Mouse (Mus musculus): Measurements from ENCODE around the gene Tecr. TPM values are rescaled to one million over a fixed set of nuclear protein-coding genes. Genes with fewer than 3 reads are reported as not detected.

The Tecr gene
- total and polyA plus RNA-seq, 3 experiments: 111 to 199 (median 171) TPM

GRCm38 (mm10) chr8:83576921-83577320, 30.9 kb downstream of the Tecr start:
- no peak for DNase-seq (ENCODE audit: extremely low read depth)
- Histone ChIP-seq H3K79me2 (replicated peaks; ENCODE audit: control insufficient read depth, extremely low read depth, insufficient read depth, poor library complexity, severe bottlenecking) (peaks cover 14% of the 10 kb centered on the region), H3K27me3 (replicated peaks) (no peaks in the 10 kb centered on the region), H3K9ac (ENCODE audit: insufficient read depth, low read depth) (no peak overlapping the region), H3K36me3 (replicated peaks in 1 of 2; ENCODE audit: control insufficient read depth in 1 of 2, insufficient read depth in 1 of 2, low read length in 1 of 2) (peaks cover 7 to 72% of the 10 kb centered on the region in 2 experiments), H3K9me3 (replicated peaks; ENCODE audit: low read length) (no peaks in the 10 kb centered on the region), H3K4me1 (ENCODE audit: control insufficient read depth in 1 of 2, insufficient read depth in 2 of 2) (peaks cover 29 to 37% of the 10 kb centered on the region in 2 experiments), H3K4me3 (replicated peaks in 1 of 3; ENCODE audit: low read depth in 2 of 3, low read length in 2 of 3, poor library complexity in 1 of 3) (no peak overlapping the region), H3K4me2 (ENCODE audit: insufficient read depth, low read depth, poor library complexity, severe bottlenecking) (no peak overlapping the region), H3K27ac (ENCODE audit: insufficient read depth, low read depth) (no peak overlapping the region)
- dilution Hi-C loops (cut with MboI; ENCODE audit: extremely low pct_ligation_motif_present, extremely low pct_unique_long_range_greater_than_20kb, low sequenced_read_pairs) (no loop called here), in situ Hi-C loops (cut with MboI; ENCODE audit: low pct_ligation_motif_present, low pct_unique_long_range_greater_than_20kb, low sequenced_read_pairs) (no loop called here)
- TF ChIP-seq UBTF (IDR thresholded peaks at IDR 0.05; ENCODE audit: low read depth, low read length) (no peak), MAFK (IDR thresholded peaks at IDR 0.05; ENCODE audit: insufficient replicate concordance, low read length) (no peak), BHLHE40 (IDR thresholded peaks at IDR 0.05; ENCODE audit: low read depth, low read length) (no peak), RAD21 (IDR thresholded peaks at IDR 0.05; ENCODE audit: low read depth, low read length) (no peak)

DNA sequence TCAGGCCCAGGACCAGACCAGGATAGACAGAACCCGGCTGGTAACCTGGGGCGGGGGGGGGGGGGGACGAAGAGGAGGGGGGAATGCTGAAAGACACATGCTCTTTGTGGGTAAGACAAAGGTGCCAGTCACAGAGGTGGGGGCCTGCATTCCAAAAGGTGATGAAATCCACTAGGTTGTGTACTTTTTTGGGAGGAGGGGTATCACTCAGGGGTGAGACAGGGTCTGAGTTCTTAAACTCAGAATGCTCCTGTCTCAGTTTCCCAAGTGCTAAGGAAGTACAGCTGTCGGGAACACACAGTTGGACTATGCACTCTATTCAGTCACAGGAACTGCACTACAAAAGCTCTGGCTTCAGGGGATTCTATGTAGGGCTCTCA, 31.3 kb downstream of the Tecr start:
- Histone ChIP-seq H3K27ac (ENCODE audit: insufficient read depth, low read depth) (no peak overlapping the region), H3K36me3 (replicated peaks in 1 of 2; ENCODE audit: control insufficient read depth in 1 of 2, insufficient read depth in 1 of 2, low read length in 1 of 2) (peaks cover 11 to 76% of the 10 kb centered on the region in 2 experiments)
- dilution Hi-C loops (cut with MboI; ENCODE audit: extremely low pct_ligation_motif_present, extremely low pct_unique_long_range_greater_than_20kb, low sequenced_read_pairs): no loop called here

GRCm38 (mm10) chr8:83575561-83576515, 31.9 kb downstream of the Tecr start:
- dilution Hi-C loops (cut with MboI; ENCODE audit: extremely low pct_ligation_motif_present, extremely low pct_unique_long_range_greater_than_20kb, low sequenced_read_pairs) (no loop called here), in situ Hi-C loops (cut with MboI; ENCODE audit: low pct_ligation_motif_present, low pct_unique_long_range_greater_than_20kb, low sequenced_read_pairs) (no loop called here)
- no peak for TF ChIP-seq EP300 (IDR thresholded peaks at IDR 0.05; ENCODE audit: low read length)
- TF ChIP-seq PAX5 (IDR thresholded peaks at IDR 0.05; ENCODE audit: low read length): no peak
- TF ChIP-seq USF1 (IDR thresholded peaks at IDR 0.05; ENCODE audit: low read depth, low read length): no peak
- TF ChIP-seq MEF2A (IDR thresholded peaks at IDR 0.05; ENCODE audit: borderline replicate concordance, low read depth, low read length): no peak
- TF ChIP-seq MAFK (IDR thresholded peaks at IDR 0.05; ENCODE audit: insufficient replicate concordance, low read length): no peak
- TF ChIP-seq ELF1 (IDR thresholded peaks at IDR 0.05; ENCODE audit: low read depth, low read length): no peak
- no peak for TF ChIP-seq HCFC1 (IDR thresholded peaks at IDR 0.05; ENCODE audit: low read depth, low read length)
- TF ChIP-seq TBP (conservative IDR thresholded peaks at IDR 0.05; ENCODE audit: low read depth, low read length): no peak
- H3K4me3 ChIP-seq (replicated peaks in 1 of 3; ENCODE audit: low read depth in 2 of 3, low read length in 2 of 3, poor library complexity in 1 of 3): no peak overlapping the region
- H3K4me1 ChIP-seq (ENCODE audit: control insufficient read depth in 1 of 2, insufficient read depth in 2 of 2): peaks cover 31 to 46% of the 10 kb centered on the region in 2 experiments
- H3K79me2 ChIP-seq (replicated peaks; ENCODE audit: control insufficient read depth, extremely low read depth, insufficient read depth, poor library complexity, severe bottlenecking): peaks cover 16% of the 10 kb centered on the region
- H3K36me3 ChIP-seq (replicated peaks in 1 of 2; ENCODE audit: control insufficient read depth in 1 of 2, insufficient read depth in 1 of 2, low read length in 1 of 2): peaks cover 18 to 77% of the 10 kb centered on the region in 2 experiments
- no peak overlapping the region for H3K9ac ChIP-seq (ENCODE audit: insufficient read depth, low read depth)
- no peak overlapping the region for H3K4me2 ChIP-seq (ENCODE audit: insufficient read depth, low read depth, poor library complexity, severe bottlenecking)
- DNase-seq (ENCODE audit: extremely low read depth): no peak
- H3K27ac ChIP-seq (ENCODE audit: insufficient read depth, low read depth): no peak overlapping the region
- no peaks in the 10 kb centered on the region for H3K9me3 ChIP-seq (replicated peaks; ENCODE audit: low read length)
- H3K27me3 ChIP-seq (replicated peaks): no peaks in the 10 kb centered on the region

More for the DNA sequence above, 31.3 kb downstream of the Tecr start:
- H3K9ac ChIP-seq (ENCODE audit: insufficient read depth, low read depth): no peak overlapping the region
- TF ChIP-seq PAX5 (IDR thresholded peaks at IDR 0.05; ENCODE audit: low read length): no peak
- TF ChIP-seq MYC (IDR thresholded peaks at IDR 0.05; ENCODE audit: low read depth, low read length): no peak
- TF ChIP-seq MEF2A (IDR thresholded peaks at IDR 0.05; ENCODE audit: borderline replicate concordance, low read depth, low read length): no peak
- no peak for TF ChIP-seq POLR2AphosphoS2 (IDR thresholded peaks at IDR 0.05; ENCODE audit: low read depth, low read length)
- TF ChIP-seq UBTF (IDR thresholded peaks at IDR 0.05; ENCODE audit: low read depth, low read length): no peak
- no peak for TF ChIP-seq ZKSCAN1 (IDR thresholded peaks at IDR 0.05; ENCODE audit: borderline replicate concordance, low read depth, low read length)
- no peak for TF ChIP-seq KAT2A (IDR thresholded peaks at IDR 0.05; ENCODE audit: insufficient replicate concordance, low read length)
- TF ChIP-seq JUN (IDR thresholded peaks at IDR 0.05; ENCODE audit: insufficient read depth, low read depth, low read length): no peak
- peaks cover 16% of the 10 kb centered on the region for H3K79me2 ChIP-seq (replicated peaks; ENCODE audit: control insufficient read depth, extremely low read depth, insufficient read depth, poor library complexity, severe bottlenecking)
- H3K27me3 ChIP-seq (replicated peaks): no peaks in the 10 kb centered on the region
- H3K4me2 ChIP-seq (ENCODE audit: insufficient read depth, low read depth, poor library complexity, severe bottlenecking): no peak overlapping the region
- peaks cover 31 to 41% of the 10 kb centered on the region in 2 experiments for H3K4me1 ChIP-seq (ENCODE audit: control insufficient read depth in 1 of 2, insufficient read depth in 2 of 2)
- no peak overlapping the region for H3K4me3 ChIP-seq (replicated peaks in 1 of 3; ENCODE audit: low read depth in 2 of 3, low read length in 2 of 3, poor library complexity in 1 of 3)
- in situ Hi-C loops (cut with MboI; ENCODE audit: low pct_ligation_motif_present, low pct_unique_long_range_greater_than_20kb, low sequenced_read_pairs): no loop called here
- no peaks in the 10 kb centered on the region for H3K9me3 ChIP-seq (replicated peaks; ENCODE audit: low read length)
- no peak for DNase-seq (ENCODE audit: extremely low read depth)

Data from CH12.LX (cell line).